Mouse (Mus musculus): Measurements from ENCODE around the gene Nup93. TPM values are rescaled to one million over a fixed set of nuclear protein-coding genes. Genes with fewer than 3 reads are reported as not detected.
A peak's percentile ranks its signal among the peaks of the same experiment; 100 is the strongest.
"Not testable (repeated sequence)": the region's sequence is repeated elsewhere in the genome, so short reads cannot be mapped to it uniquely, and the experiment has no call there.

The Nup93 gene
- 54.0 and 62.1 TPM in 2 replicates for polyA plus RNA-seq (2015; fragmentation: Nextera tagmentation; extraction: Ambion mirVana)

- WGBS = under 1% methylated on average over 62 of the region's 68 CpGs
- Histone ChIP-seq H3K4me1 (ENCODE audit: control insufficient read depth, insufficient read depth, low read depth, low read length) (peaks cover 20% of the 10 kb centered on the region), H3K9ac (ENCODE audit: low read depth, low read length) (peak within 1 kb of the TSS; percentile 75), H3K27me3 (replicated peaks; ENCODE audit: control insufficient read depth, insufficient read depth, low read length) (no peaks in the 10 kb centered on the region), H3K4me2 (ENCODE audit: low read length) (peak within 1 kb of the TSS; percentile 59), H3K36me3 (ENCODE audit: control insufficient read depth, insufficient read depth, low read length) (no peaks in the 10 kb centered on the region), H3K9me3 (ENCODE audit: control insufficient read depth, low read length) (no peaks in the 10 kb centered on the region), H3K27ac (ENCODE audit: low read depth, low read length) (peak within 1 kb of the TSS; percentile 79), H3K4me3 (ENCODE audit: low read length) (peak within 1 kb of the TSS; percentile 73)
- peak; percentile 97 for ATAC-seq
Observed at GRCm38 (mm10) chr8:94214252-94215173, at the start of gene Nup93. Gene Nup93 (plus strand): TSS chr8:94214564.

- H3K27ac ChIP-seq (ENCODE audit: low read depth, low read length); H3K4me1 ChIP-seq (ENCODE audit: control insufficient read depth, insufficient read depth, low read depth, low read length); H3K4me3 ChIP-seq (ENCODE audit: low read length); H3K36me3 ChIP-seq (ENCODE audit: control insufficient read depth, insufficient read depth, low read length); ATAC-seq; H3K9ac ChIP-seq (ENCODE audit: low read depth, low read length); H3K4me2 ChIP-seq (ENCODE audit: low read length); H3K27me3 ChIP-seq (replicated peaks; ENCODE audit: control insufficient read depth, insufficient read depth, low read length); H3K9me3 ChIP-seq (ENCODE audit: control insufficient read depth, low read length): not testable (repeated sequence)
- WGBS = 77% methylated on average over 8 of the region's 8 CpGs
Observed at GRCm38 (mm10) chr8:94165772-94166171, 48.6 kb upstream of the Nup93 start.

- peaks cover 1% of the 10 kb centered on the region for H3K4me1 ChIP-seq (ENCODE audit: control insufficient read depth, insufficient read depth, low read depth, low read length)
- H3K27ac ChIP-seq (ENCODE audit: low read depth, low read length) = no peak overlapping the region
- peaks cover 16% of the 10 kb centered on the region for H3K27me3 ChIP-seq (replicated peaks; ENCODE audit: control insufficient read depth, insufficient read depth, low read length)
- H3K4me2 ChIP-seq (ENCODE audit: low read length) = peak overlapping the region; percentile 39
- no peaks in the 10 kb centered on the region for H3K36me3 ChIP-seq (ENCODE audit: control insufficient read depth, insufficient read depth, low read length)
- 4% methylated on average over 6 of the region's 6 CpGs for WGBS
- peak; percentile 73 for ATAC-seq
- H3K9me3 ChIP-seq (ENCODE audit: control insufficient read depth, low read length) = no peaks in the 10 kb centered on the region
- no peak overlapping the region; the same call in 1 of the 2 replicates for H3K9ac ChIP-seq (ENCODE audit: low read depth, low read length)
- H3K4me3 ChIP-seq (ENCODE audit: low read length) = no peak overlapping the region
Observed at GRCm38 (mm10) chr8:94167244-94167643, 47.1 kb upstream of the Nup93 start.

GRCm38 (mm10) chr8:94169547-94169946 lies 44.8 kb upstream of the Nup93 start:
- Histone ChIP-seq H3K27ac (ENCODE audit: low read depth, low read length) (no peak overlapping the region), H3K9me3 (ENCODE audit: control insufficient read depth, low read length) (no peaks in the 10 kb centered on the region), H3K9ac (ENCODE audit: low read depth, low read length) (no peak overlapping the region), H3K4me2 (ENCODE audit: low read length) (no peak overlapping the region), H3K36me3 (ENCODE audit: control insufficient read depth, insufficient read depth, low read length) (no peaks in the 10 kb centered on the region), H3K27me3 (replicated peaks; ENCODE audit: control insufficient read depth, insufficient read depth, low read length) (peaks cover 27% of the 10 kb centered on the region), H3K4me3 (ENCODE audit: low read length) (no peak overlapping the region), H3K4me1 (ENCODE audit: control insufficient read depth, insufficient read depth, low read depth, low read length) (peaks cover 12% of the 10 kb centered on the region)
- WGBS = 89% methylated on average over 5 of the region's 5 CpGs
- ATAC-seq = no peak

GRCm38 (mm10) chr8:94171321-94171755 lies 43.0 kb upstream of the Nup93 start:
- Histone ChIP-seq H3K27me3 (replicated peaks; ENCODE audit: control insufficient read depth, insufficient read depth, low read length) (peaks cover 35% of the 10 kb centered on the region), H3K4me1 (ENCODE audit: control insufficient read depth, insufficient read depth, low read depth, low read length) (peaks cover 12% of the 10 kb centered on the region), H3K36me3 (ENCODE audit: control insufficient read depth, insufficient read depth, low read length) (no peaks in the 10 kb centered on the region), H3K9me3 (ENCODE audit: control insufficient read depth, low read length) (no peaks in the 10 kb centered on the region), H3K4me2 (ENCODE audit: low read length) (peak overlapping the region; percentile 88), H3K27ac (ENCODE audit: low read depth, low read length) (no peak overlapping the region), H3K9ac (ENCODE audit: low read depth, low read length) (no peak overlapping the region), H3K4me3 (ENCODE audit: low read length) (no peak overlapping the region)
- no peak for ATAC-seq
- 54% methylated on average over 10 of the region's 10 CpGs for WGBS

GRCm38 (mm10) chr8:94172075-94172808 lies 42.1 kb upstream of the Nup93 start, which contains the start of gene Mt2:
Gene Mt2 (plus strand): TSS chr8:94172664.
- H3K4me2 ChIP-seq (ENCODE audit: low read length) = peak within 1 kb of the TSS; percentile 88
- H3K27me3 ChIP-seq (replicated peaks; ENCODE audit: control insufficient read depth, insufficient read depth, low read length) = peaks cover 38% of the 10 kb centered on the region
- H3K36me3 ChIP-seq (ENCODE audit: control insufficient read depth, insufficient read depth, low read length) = no peaks in the 10 kb centered on the region
- H3K9ac ChIP-seq (ENCODE audit: low read depth, low read length) = peak within 1 kb of the TSS; percentile 62
- no peaks in the 10 kb centered on the region for H3K9me3 ChIP-seq (ENCODE audit: control insufficient read depth, low read length)
- peak within 1 kb of the TSS; percentile 48 for H3K4me3 ChIP-seq (ENCODE audit: low read length)
- peak within 1 kb of the TSS; percentile 44; the same call in 1 of the 2 replicates for H3K27ac ChIP-seq (ENCODE audit: low read depth, low read length)
- WGBS = under 1% methylated on average over 54 of the region's 56 CpGs
- H3K4me1 ChIP-seq (ENCODE audit: control insufficient read depth, insufficient read depth, low read depth, low read length) = peaks cover 12% of the 10 kb centered on the region
- ATAC-seq = peak; percentile 65

- peaks cover 40% of the 10 kb centered on the region for H3K27me3 ChIP-seq (replicated peaks; ENCODE audit: control insufficient read depth, insufficient read depth, low read length)
- peak overlapping the region; percentile 44; the same call in 1 of the 2 replicates for H3K27ac ChIP-seq (ENCODE audit: low read depth, low read length)
- 2% methylated on average over 39 of the region's 39 CpGs for WGBS
- peak overlapping the region; percentile 88 for H3K4me2 ChIP-seq (ENCODE audit: low read length)
- H3K36me3 ChIP-seq (ENCODE audit: control insufficient read depth, insufficient read depth, low read length) = no peaks in the 10 kb centered on the region
- H3K9ac ChIP-seq (ENCODE audit: low read depth, low read length) = peak overlapping the region; percentile 62
- peak; percentile 28 for ATAC-seq
- H3K4me1 ChIP-seq (ENCODE audit: control insufficient read depth, insufficient read depth, low read depth, low read length) = peaks cover 12% of the 10 kb centered on the region
- peak overlapping the region; percentile 48 for H3K4me3 ChIP-seq (ENCODE audit: low read length)
- H3K9me3 ChIP-seq (ENCODE audit: control insufficient read depth, low read length) = no peaks in the 10 kb centered on the region
Observed at GRCm38 (mm10) chr8:94172809-94173732, 41.3 kb upstream of the Nup93 start.

- 55% methylated on average over 11 of the region's 11 CpGs for WGBS
- ATAC-seq = no peak
- Histone ChIP-seq H3K36me3 (ENCODE audit: control insufficient read depth, insufficient read depth, low read length) (no peaks in the 10 kb centered on the region), H3K27ac (ENCODE audit: low read depth, low read length) (no peak overlapping the region), H3K9ac (ENCODE audit: low read depth, low read length) (no peak overlapping the region), H3K4me1 (ENCODE audit: control insufficient read depth, insufficient read depth, low read depth, low read length) (peaks cover 12% of the 10 kb centered on the region), H3K4me3 (ENCODE audit: low read length) (no peak overlapping the region), H3K27me3 (replicated peaks; ENCODE audit: control insufficient read depth, insufficient read depth, low read length) (peaks cover 40% of the 10 kb centered on the region), H3K9me3 (ENCODE audit: control insufficient read depth, low read length) (no peaks in the 10 kb centered on the region), H3K4me2 (ENCODE audit: low read length) (no peak overlapping the region; the same call in 1 of the 2 replicates)
Observed at GRCm38 (mm10) chr8:94173848-94174403, 40.4 kb upstream of the Nup93 start.
